Mouse (Mus musculus) erythroblast, embryonic 14.5 days (primary cell): ENCODE measurements at regions not wholly inside any gene's neighbourhood (a gene's known extent, or its start where the extent isn't known, plus 50 kb on each side); places are given as distances from the start of the nearest gene placed in this dataset.

Experiments
- H3K27me3 ChIP-seq: 2 replicates; pipeline ENCODE4 v1.6.1; 2012; ENCODE audit warnings: inconsistent platforms; ENCODE audit not compliant: control insufficient read depth
- H3K36me3 ChIP-seq: 2 replicates; pipeline ENCODE4 v1.6.1; 2012; ENCODE audit warnings: mild to moderate bottlenecking, inconsistent platforms; ENCODE audit not compliant: control insufficient read depth
- H3K4me1 ChIP-seq: 2 replicates; pipeline ENCODE4 v1.6.1; 2012; ENCODE audit warnings: inconsistent platforms; ENCODE audit not compliant: control insufficient read depth
- H3K4me3 ChIP-seq: replicated peaks from 2 replicates; pipeline ENCODE3; 2012; ENCODE audit warnings: moderate library complexity, mild to moderate bottlenecking, inconsistent platforms
- H3K9me3 ChIP-seq: 2 replicates; pipeline ENCODE4 v1.6.1; 2012; ENCODE audit warnings: low read length, inconsistent platforms, mixed read lengths; ENCODE audit not compliant: control insufficient read depth
- GATA1 ChIP-seq: IDR thresholded peaks from 2 replicates; pipeline ENCODE4 v1.6.1; 2012; ENCODE audit warnings: low read length, inconsistent platforms, mixed read lengths
- TAL1 ChIP-seq: IDR thresholded peaks from 3 replicates; pipeline ENCODE4 v1.6.1; 2012; ENCODE audit warnings: low read length, inconsistent platforms, mixed read lengths

DNA sequence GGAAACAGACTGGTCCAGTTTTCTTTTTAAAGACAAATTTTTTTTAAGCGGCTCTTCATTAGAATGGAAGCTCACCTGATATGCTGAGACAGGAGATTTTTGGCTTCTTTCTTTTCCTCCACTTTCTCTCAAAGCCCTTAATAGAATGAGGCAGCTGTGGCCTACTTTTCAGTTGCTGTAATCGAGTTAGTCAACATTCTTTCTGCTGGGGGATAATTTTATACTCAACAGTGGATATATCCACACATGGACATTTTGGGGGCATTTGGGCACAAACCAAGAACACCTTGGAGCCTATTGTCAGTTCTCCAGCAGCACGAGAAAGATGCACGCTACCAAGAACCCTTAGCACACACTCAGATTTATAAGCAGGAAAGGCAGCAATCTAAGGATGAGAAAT is 415.3 kb upstream of the Sox9 start:
- no peak for TF ChIP-seq GATA1
- no peak for TF ChIP-seq TAL1
- H3K4me3 ChIP-seq: no peak overlapping the region
- H3K27me3 ChIP-seq: no peaks in the 10 kb centered on the region
- H3K4me1 ChIP-seq: no peaks in the 10 kb centered on the region
- H3K36me3 ChIP-seq: no peaks in the 10 kb centered on the region
- peaks cover 10% of the 10 kb centered on the region for H3K9me3 ChIP-seq

DNA sequence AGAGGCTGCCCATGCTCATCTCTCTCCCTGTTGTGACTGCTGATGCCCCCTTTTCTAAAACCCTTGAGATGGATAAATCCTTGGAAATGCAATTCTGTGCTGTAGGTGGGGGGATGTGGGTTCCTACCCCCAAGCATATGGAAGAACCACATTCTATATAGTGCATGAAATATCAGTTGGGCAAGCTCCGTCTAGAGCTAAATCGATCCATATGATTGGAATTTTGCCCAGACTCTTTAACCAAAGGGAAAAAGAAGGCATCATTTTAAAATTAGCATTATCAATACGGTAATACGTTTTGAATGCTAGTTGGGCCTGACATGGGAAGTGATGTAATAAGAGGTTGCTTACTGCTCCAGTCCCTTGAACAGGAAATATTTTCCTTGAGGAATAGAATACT is 411.1 kb upstream of the Sox9 start:
- H3K27me3 ChIP-seq: no peaks in the 10 kb centered on the region
- TF ChIP-seq TAL1 (no peak), GATA1 (no peak)
- H3K9me3 ChIP-seq: peaks cover 11% of the 10 kb centered on the region
- no peaks in the 10 kb centered on the region for H3K36me3 ChIP-seq
- no peak overlapping the region for H3K4me3 ChIP-seq
- no peaks in the 10 kb centered on the region for H3K4me1 ChIP-seq

DNA sequence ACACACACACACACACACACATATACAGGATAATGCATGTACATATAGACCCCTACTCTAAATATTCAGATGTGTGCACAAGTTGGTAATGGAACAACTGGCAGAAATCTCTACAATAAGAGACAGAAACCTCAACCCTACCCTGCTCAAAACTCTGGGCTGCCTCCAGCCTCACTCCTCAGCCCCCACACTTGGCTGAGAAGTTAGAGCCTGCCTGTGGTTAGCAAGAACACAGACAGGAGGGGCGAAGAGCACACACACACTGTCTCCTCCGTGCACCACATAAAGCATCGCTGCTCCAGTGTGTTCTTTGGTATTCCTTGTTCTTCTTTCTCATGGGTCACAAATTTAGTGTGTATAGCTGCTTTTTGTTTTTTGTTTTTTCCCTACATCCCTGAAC is 382.0 kb upstream of the Sox9 start:
- Histone ChIP-seq H3K36me3 (no peaks in the 10 kb centered on the region), H3K4me1 (no peaks in the 10 kb centered on the region), H3K4me3 (no peak overlapping the region), H3K9me3 (peaks cover 29% of the 10 kb centered on the region), H3K27me3 (no peaks in the 10 kb centered on the region)
- TF ChIP-seq GATA1 (no peak), TAL1 (no peak)

DNA sequence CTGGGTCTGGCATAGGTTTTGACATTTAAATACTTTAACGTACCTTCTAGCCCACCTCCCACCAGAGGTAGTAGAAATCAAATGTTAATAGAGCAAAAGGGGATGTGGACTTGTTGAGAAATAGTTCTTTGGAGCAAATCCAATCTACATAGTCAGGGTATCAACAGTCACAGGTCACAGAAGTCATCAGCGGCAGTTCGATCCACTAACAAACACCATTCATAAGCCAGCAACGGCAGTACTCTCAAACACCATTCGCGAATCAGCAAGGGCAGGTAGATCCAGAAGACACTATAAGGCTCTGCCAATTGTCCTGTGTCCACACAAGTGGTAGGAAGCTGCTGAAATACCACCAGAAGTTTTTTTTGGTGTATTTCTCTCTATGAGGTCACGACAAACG is 374.3 kb upstream of the Sox9 start:
- Histone ChIP-seq H3K9me3 (peaks cover 12% of the 10 kb centered on the region), H3K4me1 (no peaks in the 10 kb centered on the region)

DNA sequence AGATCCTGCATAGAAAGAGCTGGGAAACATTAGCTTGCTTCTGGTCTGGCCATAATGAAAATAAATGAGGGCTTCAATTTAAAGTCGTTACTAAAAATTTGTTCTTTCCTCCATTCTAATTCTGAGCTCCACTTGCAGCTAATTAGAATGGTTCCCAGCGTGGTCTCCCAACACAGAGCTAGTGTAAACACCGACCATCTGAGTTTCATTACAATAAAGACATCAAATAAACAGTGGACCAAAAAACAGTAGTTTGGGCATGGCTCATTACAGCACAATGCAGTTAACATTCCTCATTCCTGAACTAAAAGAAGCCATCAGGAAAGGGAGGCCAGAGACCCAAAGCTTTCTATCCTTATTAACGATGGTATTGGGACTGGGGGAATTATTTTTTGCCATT is 369.6 kb upstream of the Sox9 start:
- TF ChIP-seq GATA1 (no peak), TAL1 (no peak)
- H3K4me1 ChIP-seq: no peaks in the 10 kb centered on the region
- no peaks in the 10 kb centered on the region for H3K36me3 ChIP-seq
- no peaks in the 10 kb centered on the region for H3K27me3 ChIP-seq
- H3K9me3 ChIP-seq: peaks cover 14% of the 10 kb centered on the region
- no peak overlapping the region for H3K4me3 ChIP-seq

More for the DNA sequence above, 374.3 kb upstream of the Sox9 start:
- H3K36me3 ChIP-seq: no peaks in the 10 kb centered on the region
- H3K27me3 ChIP-seq: no peaks in the 10 kb centered on the region
- H3K4me3 ChIP-seq: no peak overlapping the region
- TF ChIP-seq GATA1 (no peak), TAL1 (no peak)

DNA sequence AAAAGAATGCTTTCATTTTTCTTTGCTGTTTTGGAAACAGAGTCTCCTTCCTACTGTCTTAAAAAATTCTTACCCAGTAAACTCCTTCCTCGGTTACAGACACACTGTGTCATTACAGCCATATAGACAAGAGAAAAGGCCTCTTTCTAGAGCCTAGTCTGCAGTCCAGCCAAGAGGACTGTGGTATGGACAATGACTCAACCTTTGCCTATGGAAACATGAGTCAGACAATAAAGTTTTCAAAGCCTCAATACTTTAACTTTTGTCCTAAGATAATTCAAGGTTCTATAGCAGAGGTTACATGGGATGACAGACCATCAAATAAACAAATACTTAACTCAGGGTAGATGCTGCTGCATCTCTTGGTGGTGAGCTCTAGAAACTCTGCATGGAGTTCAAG is 339.4 kb upstream of the Sox9 start:
- no peaks in the 10 kb centered on the region for H3K36me3 ChIP-seq
- no peaks in the 10 kb centered on the region for H3K4me1 ChIP-seq
- H3K9me3 ChIP-seq: peaks cover 7% of the 10 kb centered on the region
- TF ChIP-seq TAL1: no peak
- no peak for TF ChIP-seq GATA1
- H3K27me3 ChIP-seq: no peaks in the 10 kb centered on the region
- H3K4me3 ChIP-seq: no peak overlapping the region

DNA sequence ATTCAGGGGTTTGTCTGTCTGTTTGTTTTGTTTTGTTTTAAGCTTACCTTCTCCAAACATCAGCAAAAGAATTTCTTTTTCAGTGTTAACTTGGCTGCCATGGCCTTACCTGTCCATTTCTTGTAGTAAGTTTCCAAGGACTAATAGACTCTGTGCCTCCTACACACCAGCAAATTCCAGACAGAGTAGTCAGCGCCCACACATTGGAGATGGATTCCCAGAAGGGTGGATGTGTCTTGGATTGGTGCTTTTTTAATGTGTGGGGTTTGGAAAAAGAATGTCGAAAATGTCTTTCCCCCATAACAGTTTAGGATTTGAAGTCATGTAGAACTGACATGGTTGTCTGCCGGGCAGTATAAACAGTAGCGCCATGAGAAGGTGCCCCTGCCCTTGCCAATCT is 338.1 kb upstream of the Sox9 start:
- TF ChIP-seq TAL1 (no peak), GATA1 (no peak)
- Histone ChIP-seq H3K36me3 (no peaks in the 10 kb centered on the region), H3K9me3 (peaks cover 3% of the 10 kb centered on the region; the same call in 1 of the 2 replicates), H3K4me3 (no peak overlapping the region), H3K4me1 (no peaks in the 10 kb centered on the region), H3K27me3 (no peaks in the 10 kb centered on the region)

DNA sequence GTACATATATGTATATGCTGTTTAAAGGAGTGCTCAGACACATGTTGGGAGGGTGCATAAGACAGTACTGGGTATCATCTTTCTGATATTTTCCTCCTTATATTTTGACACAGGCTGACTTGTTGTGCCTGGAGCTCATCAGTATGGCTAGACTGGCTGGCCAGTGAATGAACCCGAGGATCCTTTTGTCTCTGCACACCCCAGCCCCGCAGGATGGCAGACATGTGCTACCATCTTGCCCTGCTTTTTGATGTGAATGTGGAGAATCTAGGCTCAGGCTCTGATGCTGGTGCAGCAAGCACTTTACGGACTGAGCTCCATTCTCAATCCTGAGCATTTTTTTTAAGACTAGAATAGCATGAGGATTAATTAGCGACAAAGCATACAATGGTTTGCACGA is 332.4 kb upstream of the Sox9 start:
- H3K27me3 ChIP-seq: no peaks in the 10 kb centered on the region
- TF ChIP-seq TAL1 (no peak), GATA1 (no peak)
- H3K9me3 ChIP-seq: peaks cover 14% of the 10 kb centered on the region
- no peak overlapping the region for H3K4me3 ChIP-seq
- no peaks in the 10 kb centered on the region for H3K4me1 ChIP-seq
- no peaks in the 10 kb centered on the region for H3K36me3 ChIP-seq

DNA sequence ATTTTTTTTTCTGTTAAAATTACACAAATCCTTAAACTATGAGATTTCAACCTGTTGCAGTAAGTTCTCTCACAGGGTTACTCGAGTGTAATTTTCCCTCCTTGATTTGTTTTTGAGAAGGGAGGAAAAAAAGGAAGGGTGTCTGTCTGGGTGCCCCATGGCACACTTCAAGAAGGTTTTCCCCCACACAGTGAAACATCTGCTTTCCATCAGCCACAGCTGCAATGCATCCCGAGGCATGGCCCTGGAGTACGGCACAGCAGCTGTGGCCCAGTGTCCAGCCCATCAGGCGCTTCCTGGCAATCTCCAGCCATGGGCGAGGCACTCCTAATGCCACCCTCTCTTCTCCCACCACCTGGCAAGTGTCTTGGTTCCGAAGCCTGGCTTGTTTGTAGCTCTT is 331.8 kb upstream of the Sox9 start:
- Histone ChIP-seq H3K9me3 (peaks cover 14% of the 10 kb centered on the region), H3K36me3 (no peaks in the 10 kb centered on the region), H3K4me1 (no peaks in the 10 kb centered on the region), H3K4me3 (no peak overlapping the region), H3K27me3 (no peaks in the 10 kb centered on the region)
- TF ChIP-seq TAL1: no peak
- no peak for TF ChIP-seq GATA1

DNA sequence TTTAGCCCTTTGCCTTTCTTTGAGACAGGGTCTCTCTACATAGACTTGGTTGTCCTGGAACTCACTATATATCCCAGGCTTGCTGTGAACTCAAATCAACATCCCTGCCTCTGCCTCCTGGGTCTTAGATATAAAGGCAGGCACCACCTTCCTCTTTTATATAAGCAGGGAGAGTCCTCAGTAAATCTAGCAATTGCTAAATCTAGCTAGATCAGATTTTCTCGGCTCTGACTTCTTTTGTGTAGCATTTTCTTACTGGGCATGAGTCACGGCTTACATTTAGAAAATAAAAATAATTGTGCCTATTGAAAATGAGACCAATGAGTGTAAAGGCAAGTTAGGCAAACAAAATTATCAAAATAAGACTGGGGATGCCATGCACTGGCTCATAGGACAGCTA is 323.9 kb upstream of the Sox9 start:
- no peaks in the 10 kb centered on the region for H3K36me3 ChIP-seq
- no peak overlapping the region for H3K4me3 ChIP-seq
- H3K4me1 ChIP-seq: no peaks in the 10 kb centered on the region
- TF ChIP-seq GATA1: no peak
- TF ChIP-seq TAL1: no peak
- peaks cover 21% of the 10 kb centered on the region for H3K9me3 ChIP-seq
- no peaks in the 10 kb centered on the region for H3K27me3 ChIP-seq
